Mouse (Mus musculus) liver, embryonic 16.5 days (tissue): ENCODE data around the gene Olfr695. TPM values are rescaled to one million over a fixed set of nuclear protein-coding genes. Genes with fewer than 3 reads are reported as not detected.
"Not testable (repeated sequence)": the region's sequence is repeated elsewhere in the genome, so short reads cannot be mapped to it uniquely, and the experiment has no call there.

Experiments
- ATAC-seq: fragments of 200-750 bp; cut with Nextera tagmentation; 2 replicates; pipeline ENCODE4 v1.8.0; 2017; ENCODE audit warnings: low read depth, mild to moderate bottlenecking, moderate number of reproducible peaks, moderate library complexity
- H3K27ac ChIP-seq: fragments of 300-500 bp; sonication (generic); 2 replicates; pipeline ENCODE4 v1.5.1; 2014; ENCODE audit warnings: mild to moderate bottlenecking, low read length
- H3K27me3 ChIP-seq: fragments of 300-500 bp; sonication (generic); 2 replicates; pipeline ENCODE4 v1.6.1; 2014; ENCODE audit warnings: low read depth, low read length, mixed read lengths; ENCODE audit not compliant: control insufficient read depth, insufficient read depth
- H3K36me3 ChIP-seq: fragments of 300-500 bp; sonication (generic); 2 replicates; pipeline ENCODE4 v1.6.1; 2014; ENCODE audit warnings: mild to moderate bottlenecking; ENCODE audit not compliant: control insufficient read depth, insufficient read depth
- H3K4me1 ChIP-seq: fragments of 300-500 bp; sonication (generic); 2 replicates; pipeline ENCODE4 v1.6.1; 2014; ENCODE audit warnings: low read depth, low read length, mixed read lengths; ENCODE audit not compliant: control insufficient read depth
- H3K4me2 ChIP-seq: fragments of 300-500 bp; sonication (generic); 2 replicates; pipeline ENCODE4 v1.6.1; 2014; ENCODE audit warnings: low read depth, low read length, mixed read lengths
- H3K4me3 ChIP-seq: fragments of 300-500 bp; sonication (generic); 2 replicates; pipeline ENCODE4 v1.5.1; 2014; ENCODE audit warnings: low read depth, mild to moderate bottlenecking, low read length
- H3K9ac ChIP-seq: fragments of 300-500 bp; sonication (generic); 2 replicates; pipeline ENCODE4 v1.6.1; 2014; ENCODE audit warnings: low read depth, low read length
- H3K9me3 ChIP-seq: fragments of 300-500 bp; sonication (generic); replicated peaks from 2 replicates; pipeline ENCODE4 v1.6.1; 2016; ENCODE audit warnings: low read length; ENCODE audit not compliant: control insufficient read depth
- WGBS: fragments of 180-500 bp; shearing (Covaris S2); extraction: QIAGEN DNeasy Blood & Tissue Kit; methylation state at CpG from one replicate; pipeline ENCODE4 v1.1.7; 2014; ENCODE audit not compliant: insufficient replicate concordance; 5-methylcytosine and 5-hydroxymethylcytosine counted together
- polyA plus RNA-seq: library from polyadenylated mRNA; unstranded; fragments of >200 nt; fragmentation: Nextera tagmentation; extraction: Ambion mirVana; gene quantifications from 2 replicates; pipeline ENCODE4 v1.2.1, GENCODE M21; 2015

Olfr695 gene
- not detected in 2 replicates for polyA plus RNA-seq

- no peak within 1 kb of the TSS for H3K9ac ChIP-seq
- no peak within 1 kb of the TSS for H3K27ac ChIP-seq
- no peak within 1 kb of the TSS for H3K4me2 ChIP-seq
- no peak for ATAC-seq
- no peaks in the 10 kb centered on the region for H3K36me3 ChIP-seq
- no peaks in the 10 kb centered on the region for H3K9me3 ChIP-seq
- H3K4me1 ChIP-seq, result no peaks in the 10 kb centered on the region
- H3K4me3 ChIP-seq, result no peak within 1 kb of the TSS
- H3K27me3 ChIP-seq, result no peaks in the 10 kb centered on the region
Measured at GRCm38 (mm10) chr7:106716296-106716695, at the start of gene Olfr695. Olfr695 (minus strand) TSS chr7:106716396.

- H3K4me2 ChIP-seq, H3K27me3 ChIP-seq, H3K4me3 ChIP-seq, H3K9ac ChIP-seq, H3K4me1 ChIP-seq, H3K27ac ChIP-seq, H3K9me3 ChIP-seq, ATAC-seq, H3K36me3 ChIP-seq: not testable (repeated sequence)
- 72% methylated on average over 2 of the region's 2 CpGs for WGBS
Measured at GRCm38 (mm10) chr7:106761008-106761407, 44.8 kb upstream of the Olfr695 start.

- no peaks in the 10 kb centered on the region for H3K9me3 ChIP-seq
- H3K4me2 ChIP-seq, result no peak overlapping the region
- H3K27me3 ChIP-seq, result no peaks in the 10 kb centered on the region
- no peak overlapping the region for H3K9ac ChIP-seq
- ATAC-seq, result no peak
- no peak overlapping the region for H3K27ac ChIP-seq
- 54% methylated on average over 2 of the region's 2 CpGs for WGBS
- H3K4me1 ChIP-seq, result no peaks in the 10 kb centered on the region
- no peaks in the 10 kb centered on the region for H3K36me3 ChIP-seq
- H3K4me3 ChIP-seq, result no peak overlapping the region
Measured at GRCm38 (mm10) chr7:106758800-106759199, 42.6 kb upstream of the Olfr695 start.

- no peak for ATAC-seq
- no peak within 1 kb of the TSS for H3K27ac ChIP-seq
- H3K4me2 ChIP-seq, result no peak within 1 kb of the TSS
- H3K27me3 ChIP-seq, result no peaks in the 10 kb centered on the region
- H3K9me3 ChIP-seq, result no peaks in the 10 kb centered on the region
- no peak within 1 kb of the TSS for H3K4me3 ChIP-seq
- H3K4me1 ChIP-seq, result no peaks in the 10 kb centered on the region
- no peak within 1 kb of the TSS for H3K9ac ChIP-seq
- H3K36me3 ChIP-seq, result no peaks in the 10 kb centered on the region
Measured at GRCm38 (mm10) chr7:106755297-106755696, 39.1 kb upstream of the Olfr695 start, which contains the start of gene Olfr698. Olfr698 (minus strand) TSS chr7:106755397.

- Histone ChIP-seq H3K9ac (no peak overlapping the region), H3K36me3 (no peaks in the 10 kb centered on the region), H3K27ac (no peak overlapping the region), H3K4me2 (no peak overlapping the region), H3K4me3 (no peak overlapping the region), H3K9me3 (no peaks in the 10 kb centered on the region), H3K27me3 (no peaks in the 10 kb centered on the region), H3K4me1 (no peaks in the 10 kb centered on the region)
- ATAC-seq, result no peak
- WGBS, result 75% methylated on average over 5 of the region's 5 CpGs
Measured at GRCm38 (mm10) chr7:106745811-106746210, 29.6 kb upstream of the Olfr695 start.

GRCm38 (mm10) chr7:106742343-106742742, 26.1 kb upstream of the Olfr695 start, which contains the start of gene Olfr697:
Olfr697 (minus strand) TSS chr7:106742443.
- H3K9me3 ChIP-seq, result no peaks in the 10 kb centered on the region
- H3K27me3 ChIP-seq, result no peaks in the 10 kb centered on the region
- no peaks in the 10 kb centered on the region for H3K4me1 ChIP-seq
- ATAC-seq, result no peak
- no peak within 1 kb of the TSS for H3K9ac ChIP-seq
- H3K4me3 ChIP-seq, result no peak within 1 kb of the TSS
- 71% methylated on average over 1 of the region's 1 CpGs for WGBS
- H3K27ac ChIP-seq, result no peak within 1 kb of the TSS
- H3K4me2 ChIP-seq, result no peak within 1 kb of the TSS
- no peaks in the 10 kb centered on the region for H3K36me3 ChIP-seq

- no peak overlapping the region for H3K4me3 ChIP-seq
- no peak for ATAC-seq
- H3K27ac ChIP-seq, result no peak overlapping the region
- no peaks in the 10 kb centered on the region for H3K36me3 ChIP-seq
- H3K4me2 ChIP-seq, result no peak overlapping the region
- no peaks in the 10 kb centered on the region for H3K9me3 ChIP-seq
- H3K9ac ChIP-seq, result no peak overlapping the region
- no peaks in the 10 kb centered on the region for H3K4me1 ChIP-seq
- H3K27me3 ChIP-seq, result no peaks in the 10 kb centered on the region
Measured at GRCm38 (mm10) chr7:106737028-106737427, 20.8 kb upstream of the Olfr695 start.

- no peak overlapping the region for H3K4me2 ChIP-seq
- ATAC-seq, result no peak
- 44% methylated on average over 2 of the region's 2 CpGs for WGBS
Measured at GRCm38 (mm10) chr7:106733717-106734116, 17.5 kb upstream of the Olfr695 start.

GRCm38 (mm10) chr7:106725654-106726053, 9.5 kb upstream of the Olfr695 start:
- 39% methylated on average over 2 of the region's 2 CpGs for WGBS
- not testable (repeated sequence) for H3K4me3 ChIP-seq, ATAC-seq, H3K36me3 ChIP-seq, H3K9me3 ChIP-seq, H3K27ac ChIP-seq, H3K9ac ChIP-seq, H3K4me2 ChIP-seq, H3K27me3 ChIP-seq, H3K4me1 ChIP-seq

More at GRCm38 (mm10) chr7:106733717-106734116, 17.5 kb upstream of the Olfr695 start:
- H3K4me1 ChIP-seq, result no peaks in the 10 kb centered on the region
- H3K36me3 ChIP-seq, result no peaks in the 10 kb centered on the region
- H3K27ac ChIP-seq, result no peak overlapping the region
- H3K9me3 ChIP-seq, result no peaks in the 10 kb centered on the region
- H3K9ac ChIP-seq, result no peak overlapping the region
- no peaks in the 10 kb centered on the region for H3K27me3 ChIP-seq
- no peak overlapping the region for H3K4me3 ChIP-seq

GRCm38 (mm10) chr7:106711463-106711862, 4.7 kb downstream of the Olfr695 start:
- Histone ChIP-seq H3K27me3 (no peaks in the 10 kb centered on the region), H3K4me3 (no peak overlapping the region), H3K4me1 (no peaks in the 10 kb centered on the region), H3K9me3 (no peaks in the 10 kb centered on the region), H3K27ac (no peak overlapping the region), H3K9ac (no peak overlapping the region), H3K4me2 (no peak overlapping the region), H3K36me3 (no peaks in the 10 kb centered on the region)
- ATAC-seq, result no peak
- WGBS, result 44% methylated on average over 6 of the region's 6 CpGs
